Mouse (Mus musculus) pancreas, adult 10 weeks (tissue): ENCODE results near the gene Olfr710. TPM values are rescaled to one million over a fixed set of nuclear protein-coding genes. Genes with fewer than 3 reads are reported as not detected.

Source experiments
- polyA plus RNA-seq: library from polyadenylated mRNA; stranded (reverse); fragments of 350-450 nt; fragmentation: Illumina TruSeq; extraction: RNeasy Lipid Tissue Mini Kit (QIAGEN cat#74804); gene quantifications from one replicate; pipeline ENCODE4 v1.2.3, GENCODE M21; 2015; ENCODE audit warnings: low read depth, low replicate concordance; ENCODE audit not compliant: insufficient read depth

Olfr710 gene
- not detected for polyA plus RNA-seq

GRCm38 (mm10) chr7:106948212-106948611, at the start of gene Olfr710:
Olfr710 (minus strand) TSS chr7:106948312.

GRCm38 (mm10) chr7:106975353-106975752, 27.2 kb upstream of the Olfr710 start, which contains the start of gene Olfr711:
Olfr711 (minus strand) TSS chr7:106975453.

GRCm38 (mm10) chr7:106963837-106964236, 15.7 kb upstream of the Olfr710 start, which contains the start of gene Olfr6:
Olfr6 (minus strand) TSS chr7:106963937.

GRCm38 (mm10) chr7:106932119-106932518, 16.0 kb downstream of the Olfr710 start, which contains the start of gene Olfr709-ps1:
Olfr709-ps1 (minus strand) TSS chr7:106932219.

GRCm38 (mm10) chr7:106907676-106908075, 40.4 kb downstream of the Olfr710 start, which contains the start of gene Olfr1532-ps1:
Olfr1532-ps1 (plus strand) TSS chr7:106908001.

GRCm38 (mm10) chr7:106901141-106901540, 47.0 kb downstream of the Olfr710 start, which contains the start of gene Olfr707:
Olfr707 (minus strand) TSS chr7:106901241.

Other genes with a start within 250 kb of the Olfr710 start
- gene Olfr695, start 231.9 kb downstream of the Olfr710 start, polyA plus RNA-seq: not detected
- gene Olfr697, start 205.9 kb downstream of the Olfr710 start, polyA plus RNA-seq: not detected
- not detected for gene Olfr698, start 192.9 kb downstream of the Olfr710 start, polyA plus RNA-seq
- gene Olfr699, start 155.1 kb downstream of the Olfr710 start, polyA plus RNA-seq: not detected
- gene Olfr700, start 139.5 kb downstream of the Olfr710 start, polyA plus RNA-seq: not detected
- not detected for gene Olfr701, start 134.2 kb downstream of the Olfr710 start, polyA plus RNA-seq
- not detected for gene Olfr702, start 114.4 kb downstream of the Olfr710 start, polyA plus RNA-seq
- not detected for gene Olfr703, start 105.0 kb downstream of the Olfr710 start, polyA plus RNA-seq
- not detected for gene Olfr704, start 85.1 kb downstream of the Olfr710 start, polyA plus RNA-seq
- not detected for gene Olfr705, start 71.4 kb downstream of the Olfr710 start, polyA plus RNA-seq
- gene Olfr706, start 60.1 kb downstream of the Olfr710 start, polyA plus RNA-seq: not detected
- gene Olfr707, start 47.1 kb downstream of the Olfr710 start, polyA plus RNA-seq: not detected
- not detected for gene Olfr1532-ps1, start 40.3 kb downstream of the Olfr710 start, polyA plus RNA-seq
- gene Olfr709-ps1, start 16.1 kb downstream of the Olfr710 start, polyA plus RNA-seq: not detected
- gene Olfr6, start 15.6 kb upstream of the Olfr710 start, polyA plus RNA-seq: not detected
- not detected for gene Olfr711, start 27.1 kb upstream of the Olfr710 start, polyA plus RNA-seq
- not detected for gene Olfr2, start 57.8 kb upstream of the Olfr710 start, polyA plus RNA-seq
- not detected for gene Olfr713, start 82.9 kb upstream of the Olfr710 start, polyA plus RNA-seq
- gene Olfr714, start 122.7 kb upstream of the Olfr710 start, polyA plus RNA-seq: not detected
- not detected for gene Olfr17, start 144.9 kb upstream of the Olfr710 start, polyA plus RNA-seq
- not detected for gene Olfr715b, start 162.1 kb upstream of the Olfr710 start, polyA plus RNA-seq
- not detected for gene Olfr715, start 182.8 kb upstream of the Olfr710 start, polyA plus RNA-seq
- not detected for gene Olfr716, start 190.0 kb upstream of the Olfr710 start, polyA plus RNA-seq
- gene Nlrp14, start 218.7 kb upstream of the Olfr710 start, polyA plus RNA-seq: not detected